11 mouse cellular contexts compared by ENCODE assay signal in the genomic region with DNA sequence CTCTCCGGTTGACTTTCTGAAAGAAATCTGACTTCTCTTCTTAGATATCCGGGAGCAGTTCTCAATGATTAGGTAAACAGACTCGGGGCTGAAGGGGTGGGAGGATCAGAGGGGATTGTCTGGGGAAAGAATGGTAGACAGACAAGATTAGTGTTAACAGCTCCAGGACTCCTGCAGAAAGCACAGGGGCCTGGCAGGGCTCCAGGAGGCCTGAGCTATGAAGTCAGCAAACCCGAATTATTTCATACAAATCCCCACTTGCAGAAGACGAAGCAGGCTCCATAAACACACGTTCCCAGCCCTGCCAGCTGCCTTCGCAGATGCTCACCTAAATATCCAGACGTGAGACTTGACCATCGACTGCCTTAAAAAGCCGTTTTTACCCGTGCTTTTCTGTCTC.
A peak's percentile ranks its signal among the peaks of the same experiment; 100 is the strongest.
DNase-seq lines count a peak whose midpoint lies in the region; ATAC-seq and TF ChIP-seq lines count a peak whose summit lies in the region.
"Had no signal": no experiment of that assay in that cellular context is flagged by ENCODE, and none has a peak within 500 bp of the region (broad histone marks: within the 10 kb centered on the region; RNA-seq: fewer than 3 reads in every experiment).

No protein-coding gene starts in this region.

- H3K4me1 ChIP-seq in heart, embryonic 16.5 days (ENCODE audit: control insufficient read depth, insufficient read depth, low read length) = peaks cover 12% of the 10 kb centered on the region
- H3K4me1 ChIP-seq in lung, adult 2 months (ENCODE audit: control insufficient read depth, insufficient read depth, low read length) = no peaks in the 10 kb centered on the region
- peaks cover 5% of the 10 kb centered on the region for H3K4me1 ChIP-seq in intestine, embryonic 16.5 days (ENCODE audit: control insufficient read depth, insufficient read depth, low read length)

- peak overlapping the region; percentile 45 for H3K4me2 ChIP-seq in heart, embryonic 16.5 days (ENCODE audit: low read depth, low read length)
- peak overlapping the region; percentile 6; the same call in 1 of the 2 replicates for H3K4me2 ChIP-seq in intestine, embryonic 16.5 days (ENCODE audit: low read depth, low read length)
- H3K4me2 ChIP-seq: forebrain, embryonic 13.5 days had no signal

- peaks cover 2% of the 10 kb centered on the region; the same call in 1 of the 2 replicates for H3K9me3 ChIP-seq in heart, embryonic 16.5 days (replicated peaks; ENCODE audit: control insufficient read depth, low read length)
- 0 out of 2 replicates have a peak, but pooled peaks cover 3% of the 10 kb centered on the region for H3K9me3 ChIP-seq in intestine, embryonic 16.5 days (ENCODE audit: control insufficient read depth, low read length)
- H3K9me3 ChIP-seq: forebrain, embryonic 13.5 days had no signal

- H3K36me3 ChIP-seq in heart, embryonic 16.5 days (ENCODE audit: control insufficient read depth, insufficient read depth) = no peaks in the 10 kb centered on the region
- no peaks in the 10 kb centered on the region for H3K36me3 ChIP-seq in intestine, embryonic 16.5 days (ENCODE audit: control insufficient read depth, insufficient read depth, low read length)

- peaks cover 2% of the 10 kb centered on the region; the same call in 1 of the 2 replicates for H3K27me3 ChIP-seq in heart, embryonic 16.5 days (ENCODE audit: control insufficient read depth, insufficient read depth, low read length)
- no peaks in the 10 kb centered on the region for H3K27me3 ChIP-seq in intestine, embryonic 16.5 days (replicated peaks; ENCODE audit: control insufficient read depth, insufficient read depth, low read length)

- TF ChIP-seq POLR2A in lung, adult 2 months (IDR thresholded peaks at IDR 0.05; ENCODE audit: borderline replicate concordance, extremely low read depth, low read depth, low read length) = no peak

- no peak for TF ChIP-seq CTCF in lung, adult 2 months (IDR thresholded peaks at IDR 0.05; ENCODE audit: insufficient read depth, low read length)

- ATAC-seq in heart, embryonic 16.5 days (replicated peaks; ENCODE audit: extremely low read depth, insufficient read depth, low FRiP score) = no peak
- ATAC-seq in intestine, embryonic 16.5 days = no peak
- ATAC-seq: forebrain, embryonic 13.5 days had no signal

- H3K27ac ChIP-seq in heart, embryonic 16.5 days (ENCODE audit: low read length) = no peak overlapping the region
- peak overlapping the region; percentile 13; the same call in 1 of the 2 replicates for H3K27ac ChIP-seq in intestine, embryonic 16.5 days (ENCODE audit: low read length)
- H3K27ac ChIP-seq: forebrain, embryonic 13.5 days; left cerebral cortex, adult 2 months had no signal

- H3K9ac ChIP-seq in heart, embryonic 16.5 days (ENCODE audit: low read length) = no peak overlapping the region
- no peak overlapping the region for H3K9ac ChIP-seq in intestine, embryonic 16.5 days (ENCODE audit: low read depth, low read length)
- H3K9ac ChIP-seq: forebrain, embryonic 13.5 days had no signal

- no peak overlapping the region for H3K4me3 ChIP-seq in heart, embryonic 16.5 days (ENCODE audit: low read length)
- no peak overlapping the region for H3K4me3 ChIP-seq in lung, adult 2 months (replicated peaks; ENCODE audit: extremely low read depth, low read depth, low read length)
- no peak overlapping the region for H3K4me3 ChIP-seq in intestine, embryonic 16.5 days (ENCODE audit: low read length)
- H3K4me3 ChIP-seq: forebrain, embryonic 13.5 days; left cerebral cortex, adult 2 months had no signal

- DNase-seq in cerebellum, postnatal 10 days = peak; percentile 68 to 71
- DNase-seq in cerebellum, adult 8-10 months = no peak
- no peak for DNase-seq in heart, adult 9 months (ENCODE audit: low spot score in 2 of 2)
- peak; percentile 28 for DNase-seq in lung, postnatal 14 days
- DNase-seq in lung, adult 2 months = no peak
- no peak for DNase-seq in right cerebral cortex, adult 18-20 months
- DNase-seq: kidney, postnatal 25 days had no signal

- WGBS in heart, embryonic 16.5 days = 13% methylated on average over 11 of the region's 11 CpGs
- 24% methylated on average over 11 of the region's 11 CpGs for WGBS in lung, adult 2 months
- WGBS in intestine, embryonic 16.5 days = 12% methylated on average over 11 of the region's 11 CpGs

Comparison
In these comparisons a context has a peak if more than half of its experiments do, and no peak if none do; other contexts are left out.
1. DNase-seq: peak in cerebellum, postnatal 10 days (2 of 2) and lung, postnatal 14 days (single experiment); none in cerebellum, adult 8-10 months (single experiment), heart, adult 9 months (0 of 2), lung, adult 2 months (single experiment) and right cerebral cortex, adult 18-20 months (single experiment).